Comparison of ENCODE assay signal across 8 mouse cellular contexts in the genomic region with DNA sequence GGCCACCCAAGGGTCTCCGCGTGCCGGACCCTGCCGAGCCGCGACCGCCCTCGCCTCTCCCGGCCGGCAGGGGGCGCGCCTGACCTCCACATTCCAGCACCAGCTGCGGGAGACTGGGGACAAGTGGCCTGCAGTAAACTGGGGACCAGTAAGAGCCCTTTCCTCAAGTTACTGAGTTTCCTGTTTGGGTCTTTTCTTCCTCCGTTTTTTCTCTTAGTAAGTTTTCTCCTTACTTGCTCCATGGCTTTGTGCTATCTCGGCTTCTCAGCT. TPM values are rescaled to one million over a fixed set of nuclear protein-coding genes. Genes with fewer than 3 reads are reported as not detected.
DNase-seq lines count a peak whose midpoint lies in the region; ATAC-seq and TF ChIP-seq lines count a peak whose summit lies in the region.

No protein-coding gene starts in this region.

- ATAC-seq in erythroblast, adult 5-6 weeks (replicated peaks; ENCODE audit: low FRiP score, poor library complexity, severe bottlenecking), result peak; percentile 72
- peak; percentile 73 for ATAC-seq in heart, embryonic 13.5 days (ENCODE audit: extremely low read depth, insufficient number of reproducible peaks, low FRiP score, low TSS enrichment)
- peak; percentile 63 for ATAC-seq in liver, embryonic 13.5 days (ENCODE audit: low read depth)
- ATAC-seq in neural tube, embryonic 11.5 days (ENCODE audit: insufficient read depth, low FRiP score, low TSS enrichment), result peak; percentile 87
- peak; percentile 78 for ATAC-seq in stomach, embryonic 16.5 days (ENCODE audit: insufficient read depth, low FRiP score)

- TF ChIP-seq CTCF in brain, embryonic 14.5 days (IDR thresholded peaks at IDR 0.05; ENCODE audit: borderline replicate concordance, extremely low read depth, insufficient read depth, insufficient read length), result peak; percentile 93

- H3K27me3 ChIP-seq in heart, embryonic 13.5 days (replicated peaks), result no peaks in the 10 kb centered on the region
- H3K27me3 ChIP-seq in liver, embryonic 13.5 days, result no peaks in the 10 kb centered on the region
- no peaks in the 10 kb centered on the region for H3K27me3 ChIP-seq in neural tube, embryonic 11.5 days (ENCODE audit: control insufficient read depth, insufficient read depth, low read length)
- H3K27me3 ChIP-seq in stomach, embryonic 16.5 days (ENCODE audit: control insufficient read depth, insufficient read depth, low read length), result no peaks in the 10 kb centered on the region

- H3K9ac ChIP-seq in heart, embryonic 13.5 days, result peak overlapping the region; percentile 96
- peak overlapping the region; percentile 93 for H3K9ac ChIP-seq in liver, embryonic 13.5 days
- peak overlapping the region; percentile 89 for H3K9ac ChIP-seq in neural tube, embryonic 11.5 days (ENCODE audit: low read length)
- peak overlapping the region; percentile 96 for H3K9ac ChIP-seq in stomach, embryonic 16.5 days (ENCODE audit: low read length)

- peak overlapping the region; percentile 98 for H3K27ac ChIP-seq in heart, embryonic 13.5 days (replicated peaks)
- peak overlapping the region; percentile 96 for H3K27ac ChIP-seq in liver, embryonic 13.5 days
- peak overlapping the region; percentile 91 for H3K27ac ChIP-seq in neural tube, embryonic 11.5 days (ENCODE audit: low read depth, low read length)
- peak overlapping the region; percentile 96 for H3K27ac ChIP-seq in stomach, embryonic 16.5 days (ENCODE audit: low read length)

- no peaks in the 10 kb centered on the region for H3K9me3 ChIP-seq in heart, embryonic 13.5 days
- no peaks in the 10 kb centered on the region for H3K9me3 ChIP-seq in liver, embryonic 13.5 days (replicated peaks)
- no peaks in the 10 kb centered on the region for H3K9me3 ChIP-seq in neural tube, embryonic 11.5 days (ENCODE audit: control insufficient read depth, low read length)
- no peaks in the 10 kb centered on the region for H3K9me3 ChIP-seq in stomach, embryonic 16.5 days (replicated peaks; ENCODE audit: control insufficient read depth, low read length)

- peak; percentile 77 for DNase-seq in CD4-positive helper T cell, adult 2 months (ENCODE audit: low read depth, low spot score)
- DNase-seq in brain, embryonic 14.5 days (ENCODE audit: low read depth), result peak; percentile 93
- peak; percentile 93 for DNase-seq in kidney, postnatal 10 days
- DNase-seq in liver, embryonic 13.5 days, result peak; percentile 75
- DNase-seq in neural tube, embryonic 11.5 days (ENCODE audit: low spot score), result peak; percentile 91

- H3K4me3 ChIP-seq in heart, embryonic 13.5 days, result peak overlapping the region; percentile 88
- H3K4me3 ChIP-seq in liver, embryonic 13.5 days (replicated peaks), result peak overlapping the region; percentile 84
- H3K4me3 ChIP-seq in neural tube, embryonic 11.5 days (ENCODE audit: low read depth, low read length), result peak overlapping the region; percentile 68
- peak overlapping the region; percentile 85 for H3K4me3 ChIP-seq in stomach, embryonic 16.5 days (replicated peaks; ENCODE audit: low read length)

- H3K4me1 ChIP-seq in heart, embryonic 13.5 days, result peaks cover 23% of the 10 kb centered on the region
- H3K4me1 ChIP-seq in liver, embryonic 13.5 days (replicated peaks), result peaks cover 30% of the 10 kb centered on the region
- H3K4me1 ChIP-seq in neural tube, embryonic 11.5 days (ENCODE audit: control insufficient read depth, insufficient read depth, low read length), result peaks cover 9% of the 10 kb centered on the region; the same call in 1 of the 2 replicates
- H3K4me1 ChIP-seq in stomach, embryonic 16.5 days (ENCODE audit: control insufficient read depth, insufficient read depth, low read length), result peaks cover 16% of the 10 kb centered on the region; the same call in 1 of the 2 replicates

- peak overlapping the region; percentile 86 for H3K4me2 ChIP-seq in heart, embryonic 13.5 days
- H3K4me2 ChIP-seq in liver, embryonic 13.5 days, result peak overlapping the region; percentile 95
- peak overlapping the region; percentile 86 for H3K4me2 ChIP-seq in neural tube, embryonic 11.5 days (ENCODE audit: low read depth)
- peak overlapping the region; percentile 83 for H3K4me2 ChIP-seq in stomach, embryonic 16.5 days (ENCODE audit: low read depth, low read length)

- TF ChIP-seq POLR2A in brain, embryonic 14.5 days (IDR thresholded peaks at IDR 0.05; ENCODE audit: borderline replicate concordance, extremely low read depth, insufficient read depth, insufficient read length, poor library complexity, severe bottlenecking), result 0 out of 2 replicates have a peak, but pooled peaks have one; percentile 45

- H3K36me3 ChIP-seq in heart, embryonic 13.5 days, result peaks cover 16% of the 10 kb centered on the region
- H3K36me3 ChIP-seq in liver, embryonic 13.5 days, result 0 out of 2 replicates have a peak, but pooled peaks cover 11% of the 10 kb centered on the region
- no peaks in the 10 kb centered on the region for H3K36me3 ChIP-seq in neural tube, embryonic 11.5 days (ENCODE audit: control insufficient read depth, insufficient read depth, low read length)
- no peaks in the 10 kb centered on the region for H3K36me3 ChIP-seq in stomach, embryonic 16.5 days (ENCODE audit: control insufficient read depth, insufficient read depth, low read length)

- WGBS in heart, embryonic 13.5 days, result 0% methylated on average over 15 of the region's 15 CpGs
- WGBS in liver, embryonic 13.5 days (ENCODE audit: insufficient replicate concordance), result under 1% methylated on average over 15 of the region's 15 CpGs
- under 1% methylated on average over 15 of the region's 15 CpGs for WGBS in neural tube, embryonic 11.5 days
- WGBS in stomach, embryonic 16.5 days, result under 1% methylated on average over 15 of the region's 15 CpGs

RNA-seq across cellular contexts. Expression of a gene that starts 0.6 kb away (rescaled TPM):
- polyA plus RNA-seq in brain, embryonic 14.5 days (2012; rRNA removed), result 12.6 and 17.4 TPM in 2 replicates
- total RNA-seq in erythroblast, adult 5-6 weeks (2015; ENCODE audit: low replicate concordance), result 1.9 TPM in 1 of 2 replicates, not detected in the other
- 2.0 and 4.7 TPM in 2 replicates for total RNA-seq in erythroblast, adult 5-6 weeks (2017; ENCODE audit: low replicate concordance)
- 11.9 and 12.9 TPM in 2 replicates for polyA plus RNA-seq in heart, embryonic 13.5 days (2015; fragmentation: Nextera tagmentation; extraction: Ambion mirVana)
- polyA plus RNA-seq in liver, embryonic 13.5 days (2015; fragmentation: Nextera tagmentation; extraction: Ambion mirVana), result 7.8 and 8.2 TPM in 2 replicates
- polyA plus RNA-seq in neural tube, embryonic 11.5 days (2014; fragmentation: Nextera tagmentation; extraction: Ambion mirVana), result 17.9 and 21.5 TPM in 2 replicates
- 19.0 and 19.2 TPM in 2 replicates for polyA plus RNA-seq in stomach, embryonic 16.5 days (2015; fragmentation: Nextera tagmentation; extraction: Ambion mirVana)

Comparison
In these comparisons a context has a peak if more than half of its experiments do, and no peak if none do; other contexts are left out.
1. Peak in every context shown above with its lines: DNase-seq, ATAC-seq, H3K4me3 ChIP-seq and H3K27ac ChIP-seq.